ENCODE assay signal across 13 mouse cellular contexts in the genomic region with DNA sequence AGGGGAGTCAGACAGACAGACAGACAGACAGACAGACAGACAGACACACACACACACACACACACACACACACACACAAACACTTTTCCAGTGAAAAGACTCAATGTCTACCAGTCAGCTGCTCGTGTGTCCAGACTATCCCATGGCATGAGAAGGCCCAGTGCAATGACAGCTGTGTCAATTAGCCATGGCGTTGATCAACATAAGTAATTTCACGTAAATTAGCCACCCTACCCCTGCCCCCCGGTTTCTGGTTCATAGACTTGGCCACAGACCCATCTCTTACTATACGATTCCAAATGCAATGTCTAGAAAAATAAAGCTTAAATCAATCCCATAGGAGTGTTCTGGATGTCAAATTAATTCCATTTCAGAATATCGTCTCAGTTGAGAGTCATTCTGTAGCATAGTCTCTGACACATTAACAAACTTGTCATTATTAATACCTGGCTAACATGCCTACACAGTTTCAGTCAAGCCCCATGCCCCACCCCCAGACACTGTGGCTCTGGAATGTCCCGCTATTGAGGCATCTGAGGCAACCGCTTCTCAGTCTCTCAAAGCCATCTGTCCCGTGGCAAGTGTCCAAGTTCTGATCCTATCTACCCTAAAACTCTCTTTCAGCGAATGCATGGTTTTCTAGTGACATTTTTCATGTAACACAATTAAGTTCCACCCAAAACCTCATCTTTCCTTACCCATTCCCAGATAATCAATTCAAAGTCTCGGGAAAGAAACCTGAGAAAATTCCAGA.
DNase-seq lines count a peak whose midpoint lies in the region; ATAC-seq and TF ChIP-seq lines count a peak whose summit lies in the region.
"Had no signal": no experiment of that assay in that cellular context is flagged by ENCODE, and none has a peak within 500 bp of the region (broad histone marks: within the 10 kb centered on the region; RNA-seq: fewer than 3 reads in every experiment).

No protein-coding gene starts in this region.

- H3K9me3 ChIP-seq in hindbrain, embryonic 12.5 days (replicated peaks), result no peaks in the 10 kb centered on the region
- H3K9me3 ChIP-seq in hindbrain, embryonic 16.5 days (ENCODE audit: control insufficient read depth, low read length), result no peaks in the 10 kb centered on the region
- no peaks in the 10 kb centered on the region for H3K9me3 ChIP-seq in neural tube, embryonic 12.5 days
- H3K9me3 ChIP-seq: embryonic facial prominence, embryonic 12.5 days; heart, embryonic 13.5 days; liver, embryonic 13.5 days had no signal

- no peaks in the 10 kb centered on the region for H3K36me3 ChIP-seq in hindbrain, embryonic 12.5 days
- no peaks in the 10 kb centered on the region for H3K36me3 ChIP-seq in hindbrain, embryonic 16.5 days (ENCODE audit: control insufficient read depth, insufficient read depth, low read length)
- no peaks in the 10 kb centered on the region for H3K36me3 ChIP-seq in neural tube, embryonic 12.5 days
- H3K36me3 ChIP-seq: embryonic facial prominence, embryonic 12.5 days; heart, embryonic 13.5 days; liver, embryonic 13.5 days had no signal

- no peak for TF ChIP-seq CTCF in gastrocnemius, adult 2 months (IDR thresholded peaks at IDR 0.05)

- no peak overlapping the region for H3K9ac ChIP-seq in hindbrain, embryonic 12.5 days
- no peak overlapping the region for H3K9ac ChIP-seq in hindbrain, embryonic 16.5 days (ENCODE audit: low read depth, low read length)
- H3K9ac ChIP-seq in neural tube, embryonic 12.5 days, result no peak overlapping the region
- H3K9ac ChIP-seq: embryonic facial prominence, embryonic 12.5 days; heart, embryonic 13.5 days; liver, embryonic 13.5 days had no signal

- 67% methylated on average over 11 of the region's 11 CpGs for WGBS in hindbrain, embryonic 12.5 days
- WGBS in hindbrain, embryonic 16.5 days, result 49% methylated on average over 11 of the region's 11 CpGs
- 69% methylated on average over 11 of the region's 11 CpGs for WGBS in neural tube, embryonic 12.5 days

- no peak overlapping the region for H3K4me2 ChIP-seq in hindbrain, embryonic 12.5 days (replicated peaks)
- no peak overlapping the region for H3K4me2 ChIP-seq in hindbrain, embryonic 16.5 days (ENCODE audit: low read length)
- no peak overlapping the region for H3K4me2 ChIP-seq in neural tube, embryonic 12.5 days (replicated peaks)
- H3K4me2 ChIP-seq: embryonic facial prominence, embryonic 12.5 days; heart, embryonic 13.5 days; liver, embryonic 13.5 days had no signal

- H3K27me3 ChIP-seq in hindbrain, embryonic 12.5 days, result no peaks in the 10 kb centered on the region
- no peaks in the 10 kb centered on the region for H3K27me3 ChIP-seq in hindbrain, embryonic 16.5 days (replicated peaks; ENCODE audit: control insufficient read depth, insufficient read depth, low read length)
- H3K27me3 ChIP-seq in neural tube, embryonic 12.5 days (replicated peaks), result no peaks in the 10 kb centered on the region
- H3K27me3 ChIP-seq: embryonic facial prominence, embryonic 12.5 days; heart, embryonic 13.5 days; liver, embryonic 13.5 days had no signal

- intact Hi-C loops in gastrocnemius, adult 2 months (cut with DNase I), result no loop called here

- ATAC-seq in hindbrain, embryonic 12.5 days (ENCODE audit: low FRiP score), result peak; percentile 82
- no peak for ATAC-seq in hindbrain, embryonic 16.5 days
- 0 out of 2 replicates have a peak, but pooled peaks have one; percentile 57 for ATAC-seq in neural tube, embryonic 12.5 days (ENCODE audit: low FRiP score, low read depth)

- H3K27ac ChIP-seq in hindbrain, embryonic 12.5 days, result no peak overlapping the region
- no peak overlapping the region for H3K27ac ChIP-seq in hindbrain, embryonic 16.5 days (ENCODE audit: low read depth, low read length)
- H3K27ac ChIP-seq in neural tube, embryonic 12.5 days, result no peak overlapping the region
- no peak overlapping the region for H3K27ac ChIP-seq in gastrocnemius, adult 2 months
- H3K27ac ChIP-seq: embryonic facial prominence, embryonic 12.5 days; heart, embryonic 13.5 days; liver, embryonic 13.5 days had no signal

- DNase-seq in neural tube, embryonic 10.5 days (ENCODE audit: extremely low spot score, low spot score), result no peak
- DNase-seq in cerebellum, postnatal 25 days, result peak; percentile 67 to 86
- no peak for DNase-seq in spleen, adult 12 weeks (ENCODE audit: low spot score)
- DNase-seq in adrenal gland, postnatal 14 days, result no peak
- no peak for DNase-seq in gastrocnemius, adult 2 months
- DNase-seq: gastrocnemius, postnatal 14 days; liver, embryonic 13.5 days; thymus, postnatal 36 days had no signal

- H3K4me3 ChIP-seq in hindbrain, embryonic 12.5 days, result no peak overlapping the region
- H3K4me3 ChIP-seq in hindbrain, embryonic 16.5 days (ENCODE audit: low read length), result no peak overlapping the region
- no peak overlapping the region for H3K4me3 ChIP-seq in neural tube, embryonic 12.5 days
- H3K4me3 ChIP-seq in gastrocnemius, adult 2 months, result no peak overlapping the region
- H3K4me3 ChIP-seq: embryonic facial prominence, embryonic 12.5 days; heart, embryonic 13.5 days; liver, embryonic 13.5 days had no signal

- H3K4me1 ChIP-seq in hindbrain, embryonic 12.5 days, result peaks cover 16% of the 10 kb centered on the region
- H3K4me1 ChIP-seq in hindbrain, embryonic 16.5 days (ENCODE audit: control insufficient read depth, insufficient read depth, low read depth, low read length), result peaks cover 3% of the 10 kb centered on the region
- peaks cover 16% of the 10 kb centered on the region for H3K4me1 ChIP-seq in neural tube, embryonic 12.5 days

Comparison
In these comparisons a context has a peak if more than half of its experiments do, and no peak if none do; other contexts are left out.
1. DNase-seq: peak in cerebellum, postnatal 25 days (2 of 2); none in neural tube, embryonic 10.5 days (single experiment), spleen, adult 12 weeks (single experiment), adrenal gland, postnatal 14 days (single experiment) and gastrocnemius, adult 2 months (single experiment).